Mouse (Mus musculus) Patski (cell line): ENCODE results near the gene Asb11. TPM values are rescaled to one million over a fixed set of nuclear protein-coding genes. Genes with fewer than 3 reads are reported as not detected.

Source experiments
- ATAC-seq: fragments of 100-300 bp; one replicate; pipeline ENCODE4 v1.8.0; 2021
- CTCF ChIA-PET: fragments of 350-600 bp; sonication (Branson Sonifier 250); formaldehyde crosslinking; loops from one replicate; lab custom pipeline; 2022; ENCODE audit warnings: inconsistent platforms; lab: Charles Lee
- POLR2A ChIA-PET: fragments of 350-600 bp; sonication (Branson Sonifier 250); formaldehyde crosslinking; loops from one replicate; lab custom pipeline; 2022; ENCODE audit warnings: antibody characterized with exemption, inconsistent platforms; lab: Charles Lee
- DNase-seq: peaks from one replicate; pipeline ENCODE4 v3.0.0-alpha.2; 2011; ENCODE audit warnings: low read depth, low spot score
- H3K27me3 ChIP-seq: fragments of 371-371 bp; one replicate; pipeline ENCODE4 v1.5.1; 2021
- CTCF ChIP-seq: fragments of 100-300 bp; IDR thresholded peaks from one replicate; pipeline ENCODE4 v1.5.1; 2021
- in situ Hi-C: fragments of 300-500 bp; cut with MboI; formaldehyde crosslinking; loops from 3 replicates; pipeline ENCODE4 v1.11.1; 2018; ENCODE audit warnings: low pct_unique_long_range_greater_than_20kb, mixed read lengths
- polyA plus RNA-seq: library from polyadenylated mRNA; unstranded; gene quantifications from one replicate; pipeline ENCODE4 v1.2.3, GENCODE M21; 2021

Gene Asb11
- polyA plus RNA-seq, result not detected

GRCm38 (mm10) chrX:164436709-164437108 lies at the start of gene Asb11:
Gene Asb11, plus strand, starts transcription at chrX:164436994.
- ChIA-PET POLR2A (no interaction called here), CTCF (no interaction called here)
- ATAC-seq (no peak), DNase-seq (no peak)
- in situ Hi-C loops, result loop anchor here (25.0 kb wide), 1 partner anchor 1524 kb away; the partner anchor contains the start of gene Ctps2
- peaks cover 23% of the 10 kb centered on the region for H3K27me3 ChIP-seq
- no peak for TF ChIP-seq CTCF

GRCm38 (mm10) chrX:164394091-164394490 lies 42.7 kb upstream of the Asb11 start:
- in situ Hi-C loops, result no loop called here
- CTCF ChIA-PET, result no interaction called here
- H3K27me3 ChIP-seq, result peaks cover 22% of the 10 kb centered on the region

GRCm38 (mm10) chrX:164398456-164398855 lies 38.3 kb upstream of the Asb11 start:
- peaks cover 23% of the 10 kb centered on the region for H3K27me3 ChIP-seq
- ChIA-PET POLR2A (no interaction called here), CTCF (interaction anchor here (2.0 kb wide), 1 partner anchor 215 kb away, joined by 8 read pairs; no protein-coding TSS in a partner anchor)
- DNase-seq (no peak), ATAC-seq (no peak)
- peak; percentile 29 for TF ChIP-seq CTCF
- in situ Hi-C loops, result loop anchor here (5.0 kb wide), 1 partner anchor 211 kb away; no protein-coding TSS in a partner anchor

More at GRCm38 (mm10) chrX:164394091-164394490, 42.7 kb upstream of the Asb11 start:
- no peak for TF ChIP-seq CTCF
- POLR2A ChIA-PET, result no interaction called here
- no peak for ATAC-seq
- DNase-seq, result no peak

GRCm38 (mm10) chrX:164405080-164405649 lies 31.6 kb upstream of the Asb11 start:
- ATAC-seq, result no peak
- peaks cover 12% of the 10 kb centered on the region for H3K27me3 ChIP-seq
- no peak for DNase-seq
- in situ Hi-C loops, result no loop called here
- CTCF ChIA-PET, result interaction anchor here (0.9 kb wide), 1 partner anchor 12 kb away, joined by 3 read pairs; no protein-coding TSS in a partner anchor
- no peak for TF ChIP-seq CTCF
- POLR2A ChIA-PET, result no interaction called here

GRCm38 (mm10) chrX:164406133-164407022 lies 30.4 kb upstream of the Asb11 start:
- no peak for DNase-seq
- ATAC-seq, result no peak
- in situ Hi-C loops, result no loop called here
- ChIA-PET CTCF (interaction anchor here (0.9 kb wide), 1 partner anchor 11 kb away, joined by 3 read pairs; no protein-coding TSS in a partner anchor), POLR2A (no interaction called here)
- TF ChIP-seq CTCF, result no peak
- peaks cover 17% of the 10 kb centered on the region for H3K27me3 ChIP-seq

- CTCF ChIA-PET, result no interaction called here
- no peak for ATAC-seq
- in situ Hi-C loops, result no loop called here
- POLR2A ChIA-PET, result no interaction called here
- DNase-seq, result no peak
- H3K27me3 ChIP-seq, result peaks cover 14% of the 10 kb centered on the region
- TF ChIP-seq CTCF, result no peak
Measured at GRCm38 (mm10) chrX:164408301-164408927, 28.4 kb upstream of the Asb11 start.

- DNase-seq (no peak), ATAC-seq (no peak)
- ChIA-PET CTCF (no interaction called here), POLR2A (no interaction called here)
- no peak for TF ChIP-seq CTCF
- peaks cover 8% of the 10 kb centered on the region for H3K27me3 ChIP-seq
- in situ Hi-C loops, result no loop called here
Measured at GRCm38 (mm10) chrX:164410562-164410961, 26.2 kb upstream of the Asb11 start.

GRCm38 (mm10) chrX:164416803-164417202 lies 20.0 kb upstream of the Asb11 start:
- no peak for DNase-seq
- H3K27me3 ChIP-seq, result peaks cover 4% of the 10 kb centered on the region
- no peak for ATAC-seq
- ChIA-PET CTCF (interaction anchor here (0.9 to 1.1 kb wide), 2 partner anchors 11 to 12 kb away, joined by 3 read pairs; no protein-coding TSS in a partner anchor), POLR2A (no interaction called here)
- in situ Hi-C loops, result no loop called here
- no peak for TF ChIP-seq CTCF

GRCm38 (mm10) chrX:164418008-164418407 lies 18.8 kb upstream of the Asb11 start:
- in situ Hi-C loops, result no loop called here
- ChIA-PET CTCF (interaction anchor here (0.9 kb wide), 1 partner anchor 11 kb away, joined by 3 read pairs; no protein-coding TSS in a partner anchor), POLR2A (no interaction called here)
- ATAC-seq (no peak), DNase-seq (no peak)
- no peak for TF ChIP-seq CTCF
- H3K27me3 ChIP-seq, result peaks cover 4% of the 10 kb centered on the region

GRCm38 (mm10) chrX:164419471-164419939 lies 17.3 kb upstream of the Asb11 start, which contains the start of gene Piga:
Gene Piga, plus strand, starts transcription at chrX:164419787.
- peaks cover 8% of the 10 kb centered on the region for H3K27me3 ChIP-seq

More at GRCm38 (mm10) chrX:164419471-164419939, 17.3 kb upstream of the Asb11 start, which contains the start of gene Piga:
- ChIA-PET POLR2A (no interaction called here), CTCF (interaction anchor here (0.6 kb wide), 1 partner anchor 1455 kb away, joined by 4 read pairs; the partner anchor contains the start of gene S100g)
- DNase-seq (peak; percentile 62), ATAC-seq (peak; percentile 97)
- in situ Hi-C loops, result no loop called here
- no peak for TF ChIP-seq CTCF
